Mouse (Mus musculus): ENCODE results near the gene Gnai2.

- no peak for TF ChIP-seq POLR2A (IDR thresholded peaks at IDR 0.05; ENCODE audit: borderline replicate concordance, low read depth, low read length)
- TF ChIP-seq CTCF (IDR thresholded peaks at IDR 0.05; ENCODE audit: low read depth, low read length) = no peak
Measured at GRCm38 (mm10) chr9:107608741-107609432, 26.3 kb downstream of the Gnai2 start, which contains the start of gene Sema3b.
